In genomic region chr5:31055216-31056140, GRCm38 (mm10) we compare ENCODE assay signal across 8 mouse cellular contexts. TPM values are rescaled to one million over a fixed set of nuclear protein-coding genes. Genes with fewer than 3 reads are reported as not detected.
DNase-seq lines count a peak whose midpoint lies in the region; ATAC-seq and TF ChIP-seq lines count a peak whose summit lies in the region.

No protein-coding gene starts in this region.

- H3K27ac ChIP-seq in left cerebral cortex, adult 2 months, result peak overlapping the region; percentile 72; the same call in 1 of the 2 replicates
- no peak overlapping the region for H3K27ac ChIP-seq in brown adipose tissue, adult 24 weeks (replicated peaks; ENCODE audit: low read depth, low read length)
- H3K27ac ChIP-seq in hindbrain, embryonic 12.5 days, result peak overlapping the region; percentile 71

- WGBS in hindbrain, embryonic 12.5 days, result 20% methylated on average over 19 of the region's 19 CpGs

- intact Hi-C loops in left cerebral cortex, adult 2 months (cut with DNase I), result no loop called here
- intact Hi-C loops in left cerebral cortex, postnatal 4 days (cut with DNase I), result no loop called here

- no peak; the same call in 1 of the 2 replicates for ATAC-seq in hindbrain, embryonic 12.5 days (ENCODE audit: low FRiP score)
- ATAC-seq in megakaryocyte progenitor cell, adult 5-6 weeks (replicated peaks; ENCODE audit: poor library complexity), result peak; percentile 15; the same call in 1 of the 2 replicates

- H3K4me1 ChIP-seq in brown adipose tissue, adult 24 weeks (ENCODE audit: control insufficient read depth, insufficient read depth, insufficient read length, low read length), result 0 out of 2 replicates have a peak, but pooled peaks cover 3% of the 10 kb centered on the region
- peaks cover 16% of the 10 kb centered on the region for H3K4me1 ChIP-seq in hindbrain, embryonic 12.5 days

- peaks cover 35% of the 10 kb centered on the region for H3K36me3 ChIP-seq in hindbrain, embryonic 12.5 days

- no peaks in the 10 kb centered on the region for H3K27me3 ChIP-seq in hindbrain, embryonic 12.5 days

- no peak for DNase-seq in left cerebral cortex, adult 2 months (ENCODE audit: extremely low spot score in 1 of 2, low spot score in 2 of 2)
- DNase-seq in left cerebral cortex, adult 8-10 months (ENCODE audit: low spot score in 2 of 2), result no peak
- DNase-seq in right cerebral cortex, postnatal 4 days, result no peak
- no peak for DNase-seq in left cerebral cortex, postnatal 4 days
- DNase-seq in cerebellum, postnatal 14 days, result no peak

- peak overlapping the region; percentile 82 for H3K9ac ChIP-seq in hindbrain, embryonic 12.5 days

- H3K9me3 ChIP-seq in hindbrain, embryonic 12.5 days (replicated peaks), result no peaks in the 10 kb centered on the region

- peak overlapping the region; percentile 82 for H3K4me2 ChIP-seq in hindbrain, embryonic 12.5 days (replicated peaks)

- no peak for TF ChIP-seq CTCF in left cerebral cortex, adult 2 months (IDR thresholded peaks at IDR 0.05)

- peak overlapping the region; percentile 67 for H3K4me3 ChIP-seq in left cerebral cortex, adult 2 months
- H3K4me3 ChIP-seq in brown adipose tissue, adult 24 weeks (ENCODE audit: insufficient read depth, low read depth, low read length), result peak overlapping the region; percentile 74
- H3K4me3 ChIP-seq in hindbrain, embryonic 12.5 days, result peak overlapping the region; percentile 52

RNA-seq across cellular contexts. Expression of gene Cad, which starts 0.9 kb away (rescaled TPM):
- total RNA-seq in left cerebral cortex, adult 2 months (2021), result 10 to 100 TPM; 23.4 to 27.6 TPM
- total RNA-seq in left cerebral cortex, adult 8-10 months (2022), result 10 to 100 TPM; 16.8 to 28.5 (median 20.1) TPM
- 6.8 and 19.9 TPM in 2 replicates for polyA plus RNA-seq in brown adipose tissue, adult 24 weeks (2012; ENCODE audit: insufficient read depth, insufficient read length, missing spikeins)
- 32.2 and 32.4 TPM in 2 replicates for polyA plus RNA-seq in hindbrain, embryonic 12.5 days (2016; fragmentation: Nextera tagmentation; extraction: Ambion mirVana)
- total RNA-seq in megakaryocyte progenitor cell, adult 5-6 weeks (2015), result 43.4 and 51.2 TPM in 2 replicates
- total RNA-seq in megakaryocyte progenitor cell, adult 5-6 weeks (2017), result 28.6 and 28.9 TPM in 2 replicates
- total RNA-seq in left cerebral cortex, postnatal 4 days (2021), result 10 to 100 TPM; 34.1 to 37.6 TPM

RNA-seq across cellular contexts. Expression of gene Slc5a6, which starts 6.8 kb away (rescaled TPM):
- total RNA-seq in left cerebral cortex, adult 2 months (2021), result 10 to 100 TPM; 16.7 to 19.3 TPM
- 10 to 100 TPM; 16.1 to 22.2 (median 20.6) TPM for total RNA-seq in left cerebral cortex, adult 8-10 months (2022)
- polyA plus RNA-seq in brown adipose tissue, adult 24 weeks (2012; ENCODE audit: insufficient read depth, insufficient read length, missing spikeins), result 8.2 and 10.3 TPM in 2 replicates
- 13.8 and 14.0 TPM in 2 replicates for polyA plus RNA-seq in hindbrain, embryonic 12.5 days (2016; fragmentation: Nextera tagmentation; extraction: Ambion mirVana)
- total RNA-seq in megakaryocyte progenitor cell, adult 5-6 weeks (2015), result 3.5 and 4.8 TPM in 2 replicates
- total RNA-seq in megakaryocyte progenitor cell, adult 5-6 weeks (2017), result 7.5 and 8.9 TPM in 2 replicates
- total RNA-seq in left cerebral cortex, postnatal 4 days (2021), result 10 to 100 TPM; 17.6 to 23.5 TPM

RNA-seq across cellular contexts. Expression of gene Atraid, which starts 7.4 kb away (rescaled TPM):
- 10 to 100 TPM; 67.1 to 68.9 TPM for total RNA-seq in left cerebral cortex, adult 2 months (2021)
- total RNA-seq in left cerebral cortex, adult 8-10 months (2022), result 10 to 100 TPM; 77.1 to 86.3 (median 80.2) TPM
- polyA plus RNA-seq in brown adipose tissue, adult 24 weeks (2012; ENCODE audit: insufficient read depth, insufficient read length, missing spikeins), result 156 and 168 TPM in 2 replicates
- polyA plus RNA-seq in hindbrain, embryonic 12.5 days (2016; fragmentation: Nextera tagmentation; extraction: Ambion mirVana), result 119 and 122 TPM in 2 replicates
- total RNA-seq in megakaryocyte progenitor cell, adult 5-6 weeks (2015), result 81.4 and 113 TPM in 2 replicates
- 64.1 and 66.4 TPM in 2 replicates for total RNA-seq in megakaryocyte progenitor cell, adult 5-6 weeks (2017)
- 10 to 100 TPM; 59.2 to 66.2 TPM for total RNA-seq in left cerebral cortex, postnatal 4 days (2021)

RNA-seq across cellular contexts. Expression of gene Dnajc5g, which starts 50.6 kb away (rescaled TPM):
- not detected for total RNA-seq in left cerebral cortex, adult 2 months (2021)
- total RNA-seq in left cerebral cortex, adult 8-10 months (2022), result not detected
- polyA plus RNA-seq in brown adipose tissue, adult 24 weeks (2012; ENCODE audit: insufficient read depth, insufficient read length, missing spikeins), result not detected in 2 replicates
- not detected in 2 replicates for polyA plus RNA-seq in hindbrain, embryonic 12.5 days (2016; fragmentation: Nextera tagmentation; extraction: Ambion mirVana)
- total RNA-seq in megakaryocyte progenitor cell, adult 5-6 weeks (2015), result not detected in 2 replicates
- total RNA-seq in megakaryocyte progenitor cell, adult 5-6 weeks (2017), result not detected in 2 replicates
- not detected for total RNA-seq in left cerebral cortex, postnatal 4 days (2021)

RNA-seq across cellular contexts. Expression of gene Slc30a3, which starts 52.6 kb away (rescaled TPM):
- 100 to 1,000 TPM; 162 to 184 TPM for total RNA-seq in left cerebral cortex, adult 2 months (2021)
- 100 to 1,000 TPM; 102 to 124 (median 110) TPM for total RNA-seq in left cerebral cortex, adult 8-10 months (2022)
- polyA plus RNA-seq in brown adipose tissue, adult 24 weeks (2012; ENCODE audit: insufficient read depth, insufficient read length, missing spikeins), result not detected in 2 replicates
- polyA plus RNA-seq in hindbrain, embryonic 12.5 days (2016; fragmentation: Nextera tagmentation; extraction: Ambion mirVana), result 15.7 and 16.2 TPM in 2 replicates
- total RNA-seq in megakaryocyte progenitor cell, adult 5-6 weeks (2015), result not detected in 2 replicates
- not detected in 2 replicates for total RNA-seq in megakaryocyte progenitor cell, adult 5-6 weeks (2017)
- total RNA-seq in left cerebral cortex, postnatal 4 days (2021), result 10 to 100 TPM; 11.9 to 14.1 TPM
